Mouse (Mus musculus) embryonic facial prominence, embryonic 12.5 days (tissue): ENCODE data around the gene Ttll12. TPM values are rescaled to one million over a fixed set of nuclear protein-coding genes. Genes with fewer than 3 reads are reported as not detected.

Experiments used
- ATAC-seq: fragments of 200-750 bp; cut with Nextera tagmentation; 2 replicates; pipeline ENCODE4 v1.8.0; 2017; ENCODE audit not compliant: insufficient number of reproducible peaks, insufficient read depth, low FRiP score, low TSS enrichment
- H3K27ac ChIP-seq: fragments of 300-500 bp; sonication (generic); 2 replicates; pipeline ENCODE4 v1.5.1; 2016; ENCODE audit warnings: mild to moderate bottlenecking
- H3K27me3 ChIP-seq: fragments of 300-500 bp; sonication (generic); 2 replicates; pipeline ENCODE4 v1.6.1; 2016; ENCODE audit warnings: mild to moderate bottlenecking, moderate library complexity
- H3K36me3 ChIP-seq: fragments of 300-500 bp; sonication (generic); 2 replicates; pipeline ENCODE4 v1.6.1; 2016; ENCODE audit warnings: mild to moderate bottlenecking
- H3K4me1 ChIP-seq: fragments of 300-500 bp; sonication (generic); 2 replicates; pipeline ENCODE4 v1.6.1; 2016
- H3K4me2 ChIP-seq: fragments of 300-500 bp; sonication (generic); replicated peaks from 2 replicates; pipeline ENCODE4 v1.6.1; 2016; ENCODE audit warnings: mild to moderate bottlenecking, moderate library complexity
- H3K4me3 ChIP-seq: fragments of 300-500 bp; sonication (generic); 2 replicates; pipeline ENCODE4 v1.5.1; 2016; ENCODE audit warnings: mild to moderate bottlenecking
- H3K9ac ChIP-seq: fragments of 300-500 bp; sonication (generic); 2 replicates; pipeline ENCODE4 v1.6.1; 2016; ENCODE audit warnings: mild to moderate bottlenecking, moderate library complexity
- H3K9me3 ChIP-seq: fragments of 300-500 bp; sonication (generic); 2 replicates; pipeline ENCODE4 v1.6.1; 2016; ENCODE audit warnings: mild to moderate bottlenecking, moderate library complexity
- WGBS: fragments of 180-500 bp; shearing (Covaris S2); methylation state at CpG from one replicate; pipeline ENCODE4 v1.1.7; 2016; 5-methylcytosine and 5-hydroxymethylcytosine counted together
- polyA plus RNA-seq: library from polyadenylated mRNA; unstranded; fragments of >200 nt; fragmentation: Nextera tagmentation; extraction: Ambion mirVana; gene quantifications from 2 replicates; pipeline ENCODE4 v1.2.1, GENCODE M21; 2016

Ttll12 gene
- polyA plus RNA-seq, 1 experiment from 2014 or later = 48.9 TPM

GRCm38 (mm10) chr15:83560941-83561477 is 33.9 kb downstream of the Ttll12 start:
- 49% methylated on average over 5 of the region's 5 CpGs for WGBS

GRCm38 (mm10) chr15:83555161-83555974 is 39.6 kb downstream of the Ttll12 start:
- peak; percentile 86 for ATAC-seq
- Histone ChIP-seq H3K27me3 (no peaks in the 10 kb centered on the region), H3K4me2 (peak overlapping the region; percentile 83), H3K9ac (peak overlapping the region; percentile 92), H3K4me3 (peak overlapping the region; percentile 90), H3K36me3 (peaks cover 19% of the 10 kb centered on the region), H3K9me3 (no peaks in the 10 kb centered on the region), H3K4me1 (0 out of 2 replicates have a peak, but pooled peaks cover 4% of the 10 kb centered on the region), H3K27ac (peak overlapping the region; percentile 93)
- under 1% methylated on average over 72 of the region's 74 CpGs for WGBS

More at GRCm38 (mm10) chr15:83560941-83561477, 33.9 kb downstream of the Ttll12 start:
- no peak for ATAC-seq
- no peak overlapping the region for H3K9ac ChIP-seq
- H3K4me1 ChIP-seq = peaks cover 18% of the 10 kb centered on the region
- no peaks in the 10 kb centered on the region for H3K9me3 ChIP-seq
- no peaks in the 10 kb centered on the region for H3K36me3 ChIP-seq
- no peak overlapping the region for H3K4me2 ChIP-seq
- H3K27me3 ChIP-seq = 0 out of 2 replicates have a peak, but pooled peaks cover 5% of the 10 kb centered on the region
- H3K4me3 ChIP-seq = no peak overlapping the region
- no peak overlapping the region for H3K27ac ChIP-seq

GRCm38 (mm10) chr15:83553831-83554230 is 41.1 kb downstream of the Ttll12 start:
- H3K4me1 ChIP-seq = 0 out of 2 replicates have a peak, but pooled peaks cover 4% of the 10 kb centered on the region
- no peak overlapping the region for H3K9ac ChIP-seq
- H3K9me3 ChIP-seq = no peaks in the 10 kb centered on the region
- H3K27me3 ChIP-seq = no peaks in the 10 kb centered on the region
- H3K4me3 ChIP-seq = no peak overlapping the region
- H3K4me2 ChIP-seq = no peak overlapping the region
- peaks cover 34% of the 10 kb centered on the region for H3K36me3 ChIP-seq
- ATAC-seq = no peak
- H3K27ac ChIP-seq = no peak overlapping the region

GRCm38 (mm10) chr15:83550137-83550536 is 44.8 kb downstream of the Ttll12 start:
- Histone ChIP-seq H3K27me3 (no peaks in the 10 kb centered on the region), H3K9me3 (no peaks in the 10 kb centered on the region)
- 74% methylated on average over 2 of the region's 2 CpGs for WGBS

GRCm38 (mm10) chr15:83547144-83547543 is 47.8 kb downstream of the Ttll12 start:
- H3K9ac ChIP-seq = no peak overlapping the region
- peaks cover 66% of the 10 kb centered on the region for H3K36me3 ChIP-seq
- no peak for ATAC-seq
- no peak overlapping the region for H3K4me3 ChIP-seq
- no peaks in the 10 kb centered on the region for H3K4me1 ChIP-seq
- H3K4me2 ChIP-seq = no peak overlapping the region
- 89% methylated on average over 8 of the region's 8 CpGs for WGBS
- no peak overlapping the region for H3K27ac ChIP-seq
- H3K9me3 ChIP-seq = no peaks in the 10 kb centered on the region
- no peaks in the 10 kb centered on the region for H3K27me3 ChIP-seq

More at GRCm38 (mm10) chr15:83550137-83550536, 44.8 kb downstream of the Ttll12 start:
- no peak for ATAC-seq
- no peak overlapping the region for H3K4me2 ChIP-seq
- no peak overlapping the region for H3K27ac ChIP-seq
- H3K36me3 ChIP-seq = peaks cover 68% of the 10 kb centered on the region
- H3K9ac ChIP-seq = no peak overlapping the region
- H3K4me3 ChIP-seq = no peak overlapping the region
- H3K4me1 ChIP-seq = 0 out of 2 replicates have a peak, but pooled peaks cover 4% of the 10 kb centered on the region

GRCm38 (mm10) chr15:83546029-83546428 is 48.9 kb downstream of the Ttll12 start:
- 93% methylated on average over 7 of the region's 7 CpGs for WGBS
- Histone ChIP-seq H3K27ac (no peak overlapping the region), H3K4me3 (no peak overlapping the region), H3K36me3 (peaks cover 56% of the 10 kb centered on the region), H3K9ac (no peak overlapping the region), H3K4me2 (no peak overlapping the region), H3K27me3 (no peaks in the 10 kb centered on the region), H3K9me3 (no peaks in the 10 kb centered on the region), H3K4me1 (no peaks in the 10 kb centered on the region; the same call in 1 of the 2 replicates)
- no peak for ATAC-seq

- WGBS = 76% methylated on average over 9 of the region's 9 CpGs
- H3K27me3 ChIP-seq = no peaks in the 10 kb centered on the region
- no peak overlapping the region for H3K4me2 ChIP-seq
- no peak for ATAC-seq
- H3K9me3 ChIP-seq = no peaks in the 10 kb centered on the region
- H3K27ac ChIP-seq = no peak overlapping the region
- no peak overlapping the region for H3K9ac ChIP-seq
- no peaks in the 10 kb centered on the region; the same call in 1 of the 2 replicates for H3K4me1 ChIP-seq
- no peak overlapping the region for H3K4me3 ChIP-seq
- H3K36me3 ChIP-seq = peaks cover 14% of the 10 kb centered on the region
These were observed 53.2 kb downstream of the Ttll12 start for GRCm38 (mm10) chr15:83541647-83542287.

GRCm38 (mm10) chr15:83539905-83540304 is 55.1 kb downstream of the Ttll12 start:
- no peaks in the 10 kb centered on the region for H3K27me3 ChIP-seq
- 65% methylated on average over 4 of the region's 4 CpGs for WGBS
- no peak overlapping the region for H3K9ac ChIP-seq
- ATAC-seq = no peak
- H3K4me3 ChIP-seq = no peak overlapping the region
- no peaks in the 10 kb centered on the region for H3K36me3 ChIP-seq
- no peaks in the 10 kb centered on the region; the same call in 1 of the 2 replicates for H3K4me1 ChIP-seq
- no peak overlapping the region for H3K4me2 ChIP-seq
- H3K9me3 ChIP-seq = no peaks in the 10 kb centered on the region
- no peak overlapping the region for H3K27ac ChIP-seq

- H3K9me3 ChIP-seq = no peaks in the 10 kb centered on the region
- 91% methylated on average over 2 of the region's 2 CpGs for WGBS
- H3K4me1 ChIP-seq = no peaks in the 10 kb centered on the region; the same call in 1 of the 2 replicates
- no peak for ATAC-seq
- no peak overlapping the region for H3K27ac ChIP-seq
- H3K4me2 ChIP-seq = no peak overlapping the region
- no peak overlapping the region for H3K4me3 ChIP-seq
- no peak overlapping the region for H3K9ac ChIP-seq
- no peaks in the 10 kb centered on the region for H3K27me3 ChIP-seq
- no peaks in the 10 kb centered on the region for H3K36me3 ChIP-seq
These were observed 56.1 kb downstream of the Ttll12 start for GRCm38 (mm10) chr15:83538855-83539254.

GRCm38 (mm10) chr15:83535890-83536231 is 59.1 kb downstream of the Ttll12 start:
- Histone ChIP-seq H3K4me1 (no peaks in the 10 kb centered on the region), H3K9me3 (no peaks in the 10 kb centered on the region), H3K9ac (no peak overlapping the region), H3K27ac (no peak overlapping the region), H3K4me3 (no peak overlapping the region), H3K27me3 (no peaks in the 10 kb centered on the region), H3K4me2 (no peak overlapping the region), H3K36me3 (no peaks in the 10 kb centered on the region)
- ATAC-seq = no peak
- 92% methylated on average over 6 of the region's 6 CpGs for WGBS

- no peak for ATAC-seq
- no peak overlapping the region for H3K9ac ChIP-seq
- H3K27ac ChIP-seq = no peak overlapping the region
- no peak overlapping the region for H3K4me3 ChIP-seq
- H3K4me2 ChIP-seq = no peak overlapping the region
- no peaks in the 10 kb centered on the region for H3K27me3 ChIP-seq
- 66% methylated on average over 17 of the region's 17 CpGs for WGBS
- H3K36me3 ChIP-seq = no peaks in the 10 kb centered on the region
- H3K4me1 ChIP-seq = no peaks in the 10 kb centered on the region
- H3K9me3 ChIP-seq = no peaks in the 10 kb centered on the region
These were observed 59.7 kb downstream of the Ttll12 start for GRCm38 (mm10) chr15:83534960-83535889.
